Mouse (Mus musculus) heart, embryonic 15.5 days (tissue): Measurements from ENCODE around the gene Cc2d2b. TPM values are rescaled to one million over a fixed set of nuclear protein-coding genes. Genes with fewer than 3 reads are reported as not detected.

Experiments used
- ATAC-seq: fragments of 200-750 bp; cut with Nextera tagmentation; replicated peaks from 2 replicates; pipeline ENCODE4 v1.8.0; 2017; ENCODE audit warnings: low read depth, moderate TSS enrichment; ENCODE audit not compliant: insufficient number of reproducible peaks, insufficient read depth, low FRiP score
- H3K27ac ChIP-seq: fragments of 300-500 bp; sonication (generic); 2 replicates; pipeline ENCODE4 v1.5.1; 2015; ENCODE audit warnings: mild to moderate bottlenecking, inconsistent platforms
- H3K27me3 ChIP-seq: fragments of 300-500 bp; sonication (generic); 2 replicates; pipeline ENCODE4 v1.6.1; 2015; ENCODE audit warnings: inconsistent platforms
- H3K36me3 ChIP-seq: fragments of 300-500 bp; sonication (generic); 2 replicates; pipeline ENCODE4 v1.6.1; 2015; ENCODE audit warnings: mild to moderate bottlenecking, inconsistent platforms
- H3K4me1 ChIP-seq: fragments of 300-500 bp; sonication (generic); replicated peaks from 2 replicates; pipeline ENCODE4 v1.6.1; 2015; ENCODE audit warnings: inconsistent platforms
- H3K4me2 ChIP-seq: fragments of 300-500 bp; sonication (generic); 2 replicates; pipeline ENCODE4 v1.6.1; 2015; ENCODE audit warnings: inconsistent platforms, mild to moderate bottlenecking, moderate library complexity
- H3K4me3 ChIP-seq: fragments of 300-500 bp; sonication (generic); 2 replicates; pipeline ENCODE4 v1.5.1; 2015; ENCODE audit warnings: mild to moderate bottlenecking, inconsistent platforms
- H3K9ac ChIP-seq: fragments of 300-500 bp; sonication (generic); 2 replicates; pipeline ENCODE4 v1.6.1; 2015; ENCODE audit warnings: mild to moderate bottlenecking, inconsistent platforms
- H3K9me3 ChIP-seq: fragments of 300-500 bp; sonication (generic); replicated peaks from 2 replicates; pipeline ENCODE4 v1.6.1; 2016; ENCODE audit warnings: inconsistent platforms
- WGBS: fragments of 180-500 bp; shearing (Covaris S2); methylation state at CpG from one replicate; pipeline ENCODE4 v1.1.7; 2015; ENCODE audit warnings: mixed read lengths; 5-methylcytosine and 5-hydroxymethylcytosine counted together
- polyA plus RNA-seq: library from polyadenylated mRNA; unstranded; fragments of >200 nt; fragmentation: Nextera tagmentation; extraction: Ambion mirVana; gene quantifications from 2 replicates; pipeline ENCODE4 v1.2.1, GENCODE M21; 2015

Cc2d2b gene
- polyA plus RNA-seq: not detected in 2 replicates

GRCm38 (mm10) chr19:40748559-40748958, at the start of gene Cc2d2b:
Cc2d2b (plus strand) TSS chr19:40748753.
- 57% methylated on average over 17 of the region's 17 CpGs for WGBS
- ATAC-seq: no peak
- no peaks in the 10 kb centered on the region for H3K4me1 ChIP-seq
- no peak within 1 kb of the TSS for H3K4me3 ChIP-seq
- H3K4me2 ChIP-seq: peak within 1 kb of the TSS; percentile 36
- H3K9ac ChIP-seq: no peak within 1 kb of the TSS
- H3K27ac ChIP-seq: no peak within 1 kb of the TSS
- no peaks in the 10 kb centered on the region for H3K9me3 ChIP-seq
- H3K27me3 ChIP-seq: 0 out of 2 replicates have a peak, but pooled peaks cover 4% of the 10 kb centered on the region
- no peaks in the 10 kb centered on the region for H3K36me3 ChIP-seq

GRCm38 (mm10) chr19:40699816-40700215, 48.7 kb upstream of the Cc2d2b start:
- WGBS: 76% methylated on average over 5 of the region's 5 CpGs
- Histone ChIP-seq H3K27ac (no peak overlapping the region), H3K36me3 (no peaks in the 10 kb centered on the region), H3K4me2 (no peak overlapping the region), H3K4me3 (no peak overlapping the region), H3K9me3 (no peaks in the 10 kb centered on the region), H3K27me3 (no peaks in the 10 kb centered on the region), H3K4me1 (peaks cover 4% of the 10 kb centered on the region), H3K9ac (no peak overlapping the region)
- no peak for ATAC-seq

DNA sequence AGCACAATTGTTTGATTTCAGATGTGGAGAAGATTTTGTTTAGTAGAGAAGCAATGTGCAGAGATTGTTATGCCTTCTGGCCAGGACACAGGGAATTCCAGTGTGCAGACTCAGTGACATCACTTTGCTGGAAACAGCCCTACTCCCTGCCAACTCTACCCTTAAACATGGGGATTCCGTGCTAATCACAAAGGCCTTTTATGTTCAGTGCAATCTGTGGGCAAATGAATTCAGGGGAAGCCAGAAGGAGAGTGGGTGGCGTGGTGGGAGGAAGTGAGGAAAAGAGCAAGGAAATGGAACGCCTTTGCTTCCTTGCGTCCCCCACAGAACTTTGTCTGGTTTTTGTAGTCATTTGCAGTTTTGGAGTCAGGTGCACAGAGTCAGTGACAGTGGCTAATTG, 46.1 kb upstream of the Cc2d2b start:
- Histone ChIP-seq H3K36me3 (no peaks in the 10 kb centered on the region), H3K4me3 (no peak overlapping the region), H3K4me1 (peaks cover 4% of the 10 kb centered on the region), H3K9ac (no peak overlapping the region), H3K9me3 (no peaks in the 10 kb centered on the region), H3K27me3 (no peaks in the 10 kb centered on the region), H3K27ac (no peak overlapping the region), H3K4me2 (no peak overlapping the region)
- WGBS: 64% methylated on average over 4 of the region's 4 CpGs
- ATAC-seq: no peak

GRCm38 (mm10) chr19:40712889-40713628, 35.5 kb upstream of the Cc2d2b start:
- no peak for ATAC-seq
- H3K4me3 ChIP-seq: no peak overlapping the region
- no peaks in the 10 kb centered on the region for H3K36me3 ChIP-seq
- H3K9me3 ChIP-seq: no peaks in the 10 kb centered on the region
- H3K4me1 ChIP-seq: peaks cover 9% of the 10 kb centered on the region
- 75% methylated on average over 16 of the region's 16 CpGs for WGBS
- H3K4me2 ChIP-seq: no peak overlapping the region
- no peak overlapping the region for H3K27ac ChIP-seq
- H3K9ac ChIP-seq: no peak overlapping the region
- H3K27me3 ChIP-seq: no peaks in the 10 kb centered on the region

GRCm38 (mm10) chr19:40714700-40715099, 33.9 kb upstream of the Cc2d2b start:
- Histone ChIP-seq H3K9me3 (no peaks in the 10 kb centered on the region), H3K36me3 (no peaks in the 10 kb centered on the region), H3K4me3 (no peak overlapping the region), H3K4me1 (peaks cover 9% of the 10 kb centered on the region), H3K9ac (no peak overlapping the region), H3K4me2 (no peak overlapping the region), H3K27me3 (no peaks in the 10 kb centered on the region), H3K27ac (no peak overlapping the region)
- ATAC-seq: no peak
- 73% methylated on average over 5 of the region's 5 CpGs for WGBS

DNA sequence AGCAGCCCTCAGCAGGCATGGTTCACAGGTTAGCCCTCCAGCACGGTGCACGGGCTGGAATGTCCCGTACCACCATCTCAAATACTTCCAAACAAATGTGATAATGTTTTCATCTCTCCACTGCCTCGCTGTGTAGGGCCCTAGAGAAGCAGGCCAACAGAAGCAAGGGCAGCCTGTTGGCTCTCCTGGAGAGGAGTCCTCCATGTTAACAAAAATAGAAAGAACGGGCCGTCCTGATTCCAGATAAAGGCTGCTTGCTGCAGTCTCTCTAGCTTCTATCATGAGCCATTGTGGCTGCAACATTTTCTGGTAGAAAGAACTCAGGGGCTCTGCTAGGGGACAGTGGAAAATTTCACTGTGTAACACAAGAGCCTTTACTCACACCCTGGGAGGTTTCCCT, 31.6 kb upstream of the Cc2d2b start:
- no peaks in the 10 kb centered on the region for H3K9me3 ChIP-seq
- H3K4me2 ChIP-seq: no peak overlapping the region
- no peak; the same call in 1 of the 2 replicates for ATAC-seq
- H3K4me1 ChIP-seq: peaks cover 9% of the 10 kb centered on the region
- peak overlapping the region; percentile 20; the same call in 1 of the 2 replicates for H3K27ac ChIP-seq
- H3K4me3 ChIP-seq: no peak overlapping the region
- WGBS: 41% methylated on average over 6 of the region's 6 CpGs
- no peak overlapping the region for H3K9ac ChIP-seq
- H3K27me3 ChIP-seq: no peaks in the 10 kb centered on the region
- H3K36me3 ChIP-seq: no peaks in the 10 kb centered on the region

DNA sequence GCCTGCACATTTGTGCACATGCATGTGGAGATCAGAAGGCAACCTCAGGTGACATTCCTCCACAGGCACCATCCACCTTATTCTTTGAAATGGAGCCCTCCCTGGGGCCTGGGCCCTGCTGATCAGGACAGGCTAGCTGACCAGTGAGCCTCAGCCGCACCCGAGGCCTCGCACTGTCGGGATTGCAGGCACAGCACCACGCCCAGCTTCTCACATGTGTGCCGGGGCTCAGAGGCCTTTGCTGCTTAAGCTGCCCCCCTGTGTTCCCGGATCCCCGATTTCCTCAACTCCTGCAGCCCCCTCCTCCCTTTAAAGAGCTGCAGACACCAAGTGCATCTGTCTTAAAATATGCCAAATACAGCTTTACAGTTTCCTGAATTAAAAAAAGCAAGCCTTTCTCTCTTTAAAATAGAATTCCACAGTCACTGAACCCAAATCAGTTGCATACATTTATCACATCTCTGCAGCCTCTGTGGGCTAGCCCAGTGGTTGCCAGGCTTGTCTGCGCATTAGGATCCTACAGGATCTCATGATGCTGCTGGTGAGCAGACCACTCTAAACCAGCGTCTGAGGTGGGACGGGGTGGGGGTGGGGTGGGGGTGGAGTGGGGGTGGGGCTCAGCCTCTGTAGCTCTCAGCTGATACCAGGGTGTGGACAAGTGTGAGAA, 29.0 kb upstream of the Cc2d2b start:
- Histone ChIP-seq H3K9ac (no peak overlapping the region), H3K9me3 (no peaks in the 10 kb centered on the region), H3K27me3 (no peaks in the 10 kb centered on the region), H3K4me1 (peaks cover 9% of the 10 kb centered on the region), H3K4me3 (no peak overlapping the region), H3K27ac (no peak overlapping the region), H3K36me3 (no peaks in the 10 kb centered on the region), H3K4me2 (no peak overlapping the region)
- no peak for ATAC-seq
- WGBS: 42% methylated on average over 11 of the region's 11 CpGs

GRCm38 (mm10) chr19:40720381-40720780, 28.2 kb upstream of the Cc2d2b start:
- Histone ChIP-seq H3K4me3 (no peak overlapping the region), H3K4me2 (no peak overlapping the region), H3K36me3 (no peaks in the 10 kb centered on the region), H3K27ac (no peak overlapping the region), H3K9me3 (no peaks in the 10 kb centered on the region), H3K27me3 (no peaks in the 10 kb centered on the region), H3K4me1 (peaks cover 9% of the 10 kb centered on the region), H3K9ac (no peak overlapping the region)
- 58% methylated on average over 12 of the region's 12 CpGs for WGBS
- no peak for ATAC-seq

- Histone ChIP-seq H3K4me3 (no peak overlapping the region), H3K4me2 (no peak overlapping the region), H3K27me3 (no peaks in the 10 kb centered on the region), H3K36me3 (no peaks in the 10 kb centered on the region), H3K4me1 (0 out of 2 replicates have a peak, but pooled peaks cover 2% of the 10 kb centered on the region), H3K9ac (no peak overlapping the region), H3K9me3 (no peaks in the 10 kb centered on the region), H3K27ac (no peak overlapping the region)
- 53% methylated on average over 11 of the region's 11 CpGs for WGBS
- ATAC-seq: no peak; the same call in 1 of the 2 replicates
Measured at GRCm38 (mm10) chr19:40722137-40723038, 26.2 kb upstream of the Cc2d2b start.

GRCm38 (mm10) chr19:40723516-40723915, 25.0 kb upstream of the Cc2d2b start:
- Histone ChIP-seq H3K4me2 (no peak overlapping the region), H3K27me3 (no peaks in the 10 kb centered on the region), H3K9me3 (no peaks in the 10 kb centered on the region), H3K27ac (no peak overlapping the region), H3K9ac (no peak overlapping the region), H3K36me3 (no peaks in the 10 kb centered on the region), H3K4me3 (no peak overlapping the region), H3K4me1 (0 out of 2 replicates have a peak, but pooled peaks cover 2% of the 10 kb centered on the region)
- 51% methylated on average over 10 of the region's 10 CpGs for WGBS
- no peak for ATAC-seq

- Histone ChIP-seq H3K4me2 (no peak overlapping the region), H3K27ac (0 out of 2 replicates have a peak overlapping the region, but pooled peaks have one; percentile 42), H3K27me3 (0 out of 2 replicates have a peak, but pooled peaks cover 2% of the 10 kb centered on the region), H3K4me1 (no peaks in the 10 kb centered on the region), H3K9ac (no peak overlapping the region), H3K4me3 (no peak overlapping the region), H3K36me3 (no peaks in the 10 kb centered on the region), H3K9me3 (no peaks in the 10 kb centered on the region)
- ATAC-seq: 0 out of 2 replicates have a peak, but pooled peaks have one; percentile 4
- 62% methylated on average over 4 of the region's 4 CpGs for WGBS
Measured at GRCm38 (mm10) chr19:40726148-40726547, 22.4 kb upstream of the Cc2d2b start.
